Comparison of ENCODE assay signal across 8 mouse cellular contexts in genomic region chr9:63602043-63602939, GRCm38 (mm10). TPM values are rescaled to one million over a fixed set of nuclear protein-coding genes. Genes with fewer than 3 reads are reported as not detected.
A peak's percentile ranks its signal among the peaks of the same experiment; 100 is the strongest.
DNase-seq lines count a peak whose midpoint lies in the region.

Iqch (minus strand) TSS chr9:63602493.
Aagab (plus strand) TSS chr9:63602660.

- H3K27me3 ChIP-seq in megakaryocyte, embryonic 14.5 days (replicated peaks), result peaks cover 2% of the 10 kb centered on the region

- H3K36me3 ChIP-seq in megakaryocyte, embryonic 14.5 days (replicated peaks; ENCODE audit: low read length), result peaks cover 8% of the 10 kb centered on the region

- H3K9me3 ChIP-seq in megakaryocyte, embryonic 14.5 days, result no peaks in the 10 kb centered on the region

- DNase-seq in adrenal gland, adult (ENCODE audit: inconsistent age in 2 of 2, low spot score in 1 of 2), result peak; percentile 98 to 99
- DNase-seq in embryo, embryonic 10 days (ENCODE audit: low spot score), result peak; percentile 94
- DNase-seq in gastrocnemius, postnatal 10 days, result peak; percentile 95
- peak; percentile 98 for DNase-seq in induced T-regulatory cell, adult 2 months (ENCODE audit: low read depth)
- peak; percentile 92 to 97 for DNase-seq in left cerebral cortex, adult 9 months (ENCODE audit: low spot score in 2 of 2)
- peak; percentile 96 to 98 for DNase-seq in right cerebral cortex, adult 2 months (ENCODE audit: low spot score in 2 of 2)
- peak; percentile 83 for DNase-seq in urinary bladder, postnatal 10 days (ENCODE audit: low spot score)

- H3K4me3 ChIP-seq in megakaryocyte, embryonic 14.5 days (replicated peaks), result peak within 1 kb of the TSS; percentile 97

- H3K4me1 ChIP-seq in megakaryocyte, embryonic 14.5 days, result peaks cover 55% of the 10 kb centered on the region

RNA-seq across cellular contexts. Expression of gene Iqch, which starts in this region (rescaled TPM):
- not detected for total RNA-seq in gastrocnemius, postnatal 10 days (2021)
- polyA plus RNA-seq in megakaryocyte, embryonic 14.5 days (2012; ENCODE audit: insufficient read depth, low replicate concordance), result not detected in 2 replicates

RNA-seq across cellular contexts. Expression of gene Aagab, which starts in this region (rescaled TPM):
- total RNA-seq in gastrocnemius, postnatal 10 days (2021), result 10 to 100 TPM; 13.0 to 14.5 TPM
- 1.3 and 4.4 TPM in 2 replicates for polyA plus RNA-seq in megakaryocyte, embryonic 14.5 days (2012; ENCODE audit: insufficient read depth, low replicate concordance)

Comparison
In these comparisons a context has a peak if more than half of its experiments do, and no peak if none do; other contexts are left out.
1. Peak in every context shown above with its lines: DNase-seq and H3K4me3 ChIP-seq.